Mouse (Mus musculus): ENCODE measurements around the gene Dio1. TPM values are rescaled to one million over a fixed set of nuclear protein-coding genes. Genes with fewer than 3 reads are reported as not detected.

The Dio1 gene
- not detected for polyA plus RNA-seq (2012; fragmentation: generic; extraction: Trizol)

GRCm38 (mm10) chr4:107306966-107307365 is at the start of gene Dio1:
Dio1 (minus strand) TSS chr4:107307169.

GRCm38 (mm10) chr4:107313690-107314478 is 6.9 kb upstream of the Dio1 start, which contains the start of gene Yipf1:
Yipf1 (plus strand) TSS chr4:107314363.

GRCm38 (mm10) chr4:107253125-107254091 is 53.6 kb downstream of the Dio1 start, which contains the start of the genes Lrrc42 and Hspb11:
Lrrc42 (minus strand) TSS chr4:107253532.
Hspb11 (plus strand) TSS chr4:107253593.

Other genes starting within 250 kb of the Dio1 start
- gene Mrpl37, start 240.3 kb downstream of the Dio1 start, polyA plus RNA-seq (2012; fragmentation: generic; extraction: Trizol) = 10 to 100 TPM; 46.4 to 82.1 TPM
- gene Cyb5rl, start 240.2 kb downstream of the Dio1 start, polyA plus RNA-seq (2012; fragmentation: generic; extraction: Trizol) = 1 to 10 TPM; 6.4 to 9.6 TPM
- gene Cdcp2, start 210.3 kb downstream of the Dio1 start, polyA plus RNA-seq (2012; fragmentation: generic; extraction: Trizol) = not detected
- gene Tmem59, start 128.8 kb downstream of the Dio1 start, polyA plus RNA-seq (2012; fragmentation: generic; extraction: Trizol) = 100 to 1,000 TPM in 1 of 2 experiments, 10 to 100 TPM in 1; 35.2 to 237 TPM
- 10 to 100 TPM in 1 of 2 experiments, 1 to 10 TPM in 1; 3.8 to 15.2 TPM for gene Tceanc2, start 128.1 kb downstream of the Dio1 start, polyA plus RNA-seq (2012; fragmentation: generic; extraction: Trizol)
- under 1 TPM in 1 of 2 experiments, not detected in 1; 0.09 TPM for gene Ldlrad1, start 98.0 kb downstream of the Dio1 start, polyA plus RNA-seq (2012; fragmentation: generic; extraction: Trizol)
- gene Lrrc42, start 53.6 kb downstream of the Dio1 start, polyA plus RNA-seq (2012; fragmentation: generic; extraction: Trizol) = 10 to 100 TPM; 21.2 to 61.8 TPM
- 10 to 100 TPM in 1 of 2 experiments, 1 to 10 TPM in 1; 6.2 to 47.3 TPM for gene Hspb11, start 53.6 kb downstream of the Dio1 start, polyA plus RNA-seq (2012; fragmentation: generic; extraction: Trizol)
- 10 to 100 TPM; 60.9 to 61.5 TPM for gene Yipf1, start 7.2 kb upstream of the Dio1 start, polyA plus RNA-seq (2012; fragmentation: generic; extraction: Trizol)
- 10 to 100 TPM in 1 of 2 experiments, 1 to 10 TPM in 1; 7.7 to 15.9 TPM for gene Ndc1, start 60.6 kb upstream of the Dio1 start, polyA plus RNA-seq (2012; fragmentation: generic; extraction: Trizol)
- 10 to 100 TPM in 1 of 2 experiments, 1 to 10 TPM in 1; 1.5 to 44.2 TPM for gene Glis1, start 127.4 kb upstream of the Dio1 start, polyA plus RNA-seq (2012; fragmentation: generic; extraction: Trizol)